Mouse (Mus musculus): ENCODE measurements around the gene Prc1. TPM values are rescaled to one million over a fixed set of nuclear protein-coding genes. Genes with fewer than 3 reads are reported as not detected.

Gene Prc1
- total and polyA plus RNA-seq, 3 experiments, result 52.5 to 83.0 (median 75.6) TPM

DNA sequence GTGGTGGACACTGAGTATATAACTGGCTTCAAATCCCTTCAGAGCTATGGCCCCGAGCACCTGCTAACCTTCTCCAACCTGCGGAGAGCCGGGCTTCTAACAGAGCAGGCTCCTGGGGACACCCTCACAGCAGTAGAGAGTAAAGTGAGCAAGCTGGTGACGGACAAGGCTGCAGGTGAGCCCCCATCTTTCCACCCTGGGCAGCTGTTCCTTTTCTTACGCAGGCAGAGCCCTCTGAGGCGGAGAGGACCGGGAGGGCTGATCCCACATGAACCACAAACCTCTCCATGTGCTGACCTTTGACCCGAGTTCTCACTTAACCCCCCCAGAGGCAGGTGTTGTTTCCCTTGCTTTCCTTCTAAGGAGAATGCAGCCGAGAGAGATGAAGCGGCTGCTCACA lies 6.5 kb upstream of the Prc1 start:
- dilution Hi-C loops (cut with MboI; ENCODE audit: extremely low pct_ligation_motif_present, extremely low pct_unique_long_range_greater_than_20kb, low sequenced_read_pairs) (no loop called here), in situ Hi-C loops (cut with MboI; ENCODE audit: low pct_ligation_motif_present, low pct_unique_long_range_greater_than_20kb, low sequenced_read_pairs) (no loop called here)

DNA sequence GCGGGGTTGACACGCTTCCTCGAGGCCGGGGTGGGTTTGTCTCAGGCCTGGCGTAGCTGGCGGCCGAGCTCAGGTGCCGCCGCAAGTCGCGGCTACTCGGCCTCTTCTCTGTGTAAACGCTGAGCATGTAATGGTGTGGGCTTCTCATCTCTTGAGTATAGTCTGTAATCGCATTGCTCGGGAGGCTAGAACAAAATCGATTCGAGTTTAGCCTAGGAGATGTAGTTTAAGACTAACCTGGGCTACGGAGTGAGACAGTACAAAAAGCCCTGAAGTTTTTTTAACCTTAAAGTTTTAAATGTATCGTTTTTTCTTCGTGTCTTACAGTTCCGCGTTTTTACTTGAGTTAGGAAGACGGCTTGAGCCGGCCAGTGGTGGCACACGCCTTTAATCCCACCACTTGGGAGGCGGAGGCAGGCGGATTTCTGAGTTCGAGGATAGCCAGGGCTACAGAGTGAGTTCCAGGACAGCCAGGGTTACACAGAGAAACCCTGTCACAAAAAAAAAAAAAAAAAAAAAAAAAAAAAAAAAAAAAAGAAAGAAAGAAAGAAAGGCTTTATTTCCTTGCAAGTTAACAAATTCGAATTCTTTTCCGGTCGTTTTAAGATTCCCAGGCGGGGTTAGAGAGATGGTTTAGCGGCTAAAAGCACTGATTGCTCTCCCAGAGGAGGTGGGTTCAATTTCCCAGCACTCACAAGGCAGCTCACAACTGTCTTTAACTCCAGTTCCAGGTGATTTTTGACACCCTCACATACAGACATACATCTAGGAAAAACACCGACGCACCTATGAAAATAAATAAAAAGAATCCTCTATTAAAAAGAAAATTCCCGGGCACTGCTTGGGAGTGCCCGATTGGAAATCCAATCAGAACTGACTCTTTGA lies 756 bp downstream of the Prc1 start:
- Histone ChIP-seq H3K79me2 (replicated peaks; ENCODE audit: control insufficient read depth, extremely low read depth, insufficient read depth, poor library complexity, severe bottlenecking) (peaks cover 54% of the 10 kb centered on the region), H3K27me3 (replicated peaks) (no peaks in the 10 kb centered on the region), H3K4me1 (ENCODE audit: control insufficient read depth in 1 of 2, insufficient read depth in 2 of 2) (peaks cover 13 to 44% of the 10 kb centered on the region in 2 experiments), H3K9ac (ENCODE audit: insufficient read depth, low read depth) (peak overlapping the region; percentile 69), H3K4me2 (ENCODE audit: insufficient read depth, low read depth, poor library complexity, severe bottlenecking) (peak overlapping the region; percentile 89), H3K27ac (ENCODE audit: insufficient read depth, low read depth) (peak overlapping the region; percentile 31), H3K4me3 (replicated peaks in 1 of 3; ENCODE audit: low read depth in 2 of 3, low read length in 2 of 3, poor library complexity in 1 of 3) (peak overlapping the region; percentile 75 to 93 (median 82)), H3K9me3 (replicated peaks; ENCODE audit: low read length) (no peaks in the 10 kb centered on the region), H3K36me3 (replicated peaks in 1 of 2; ENCODE audit: control insufficient read depth in 1 of 2, insufficient read depth in 1 of 2, low read length in 1 of 2) (peaks cover 10 to 44% of the 10 kb centered on the region in 2 experiments)
- dilution Hi-C loops (cut with MboI; ENCODE audit: extremely low pct_ligation_motif_present, extremely low pct_unique_long_range_greater_than_20kb, low sequenced_read_pairs) (no loop called here), in situ Hi-C loops (cut with MboI; ENCODE audit: low pct_ligation_motif_present, low pct_unique_long_range_greater_than_20kb, low sequenced_read_pairs) (no loop called here)
- TF ChIP-seq SIN3A (IDR thresholded peaks at IDR 0.05; ENCODE audit: low read length) (peak; percentile 55; the same call in 1 of the 2 replicates), CHD1 (IDR thresholded peaks at IDR 0.05; ENCODE audit: low read depth, low read length) (peak; percentile 80), MAZ (IDR thresholded peaks at IDR 0.05; ENCODE audit: low read depth, low read length) (no peak), MXI1 (IDR thresholded peaks at IDR 0.05; ENCODE audit: low read depth, low read length) (peak; percentile 64; the same call in 1 of the 2 replicates), ZNF384 (IDR thresholded peaks at IDR 0.05; ENCODE audit: low read depth, low read length) (peak; percentile 75), UBTF (IDR thresholded peaks at IDR 0.05; ENCODE audit: low read depth, low read length) (0 out of 2 replicates have a peak, but pooled peaks have one; percentile 51), CTCF (conservative IDR thresholded peaks at IDR 0.05 in 1 of 2, IDR thresholded peaks at IDR 0.05 in 1 of 2; ENCODE audit: low read depth in 2 of 2, low read length in 2 of 2) (no peak)
- peak; percentile 36 for DNase-seq (ENCODE audit: extremely low read depth)

More for the DNA sequence above, 6.5 kb upstream of the Prc1 start:
- Histone ChIP-seq H3K4me1 (ENCODE audit: control insufficient read depth in 1 of 2, insufficient read depth in 2 of 2) (no peaks in the 10 kb centered on the region), H3K4me3 (replicated peaks in 1 of 3; ENCODE audit: low read depth in 2 of 3, low read length in 2 of 3, poor library complexity in 1 of 3) (no peak overlapping the region), H3K9me3 (replicated peaks; ENCODE audit: low read length) (no peaks in the 10 kb centered on the region), H3K27ac (ENCODE audit: insufficient read depth, low read depth) (no peak overlapping the region), H3K4me2 (ENCODE audit: insufficient read depth, low read depth, poor library complexity, severe bottlenecking) (no peak overlapping the region), H3K79me2 (replicated peaks; ENCODE audit: control insufficient read depth, extremely low read depth, insufficient read depth, poor library complexity, severe bottlenecking) (no peaks in the 10 kb centered on the region), H3K36me3 (replicated peaks in 1 of 2; ENCODE audit: control insufficient read depth in 1 of 2, insufficient read depth in 1 of 2, low read length in 1 of 2) (peaks cover 58 to 89% of the 10 kb centered on the region in 2 experiments), H3K27me3 (replicated peaks) (no peaks in the 10 kb centered on the region), H3K9ac (ENCODE audit: insufficient read depth, low read depth) (no peak overlapping the region)
- TF ChIP-seq BHLHE40 (IDR thresholded peaks at IDR 0.05; ENCODE audit: low read depth, low read length) (no peak), EP300 (IDR thresholded peaks at IDR 0.05; ENCODE audit: low read length) (no peak), CHD1 (IDR thresholded peaks at IDR 0.05; ENCODE audit: low read depth, low read length) (no peak), USF1 (IDR thresholded peaks at IDR 0.05; ENCODE audit: low read depth, low read length) (no peak), MYC (IDR thresholded peaks at IDR 0.05; ENCODE audit: low read depth, low read length) (no peak), MEF2A (IDR thresholded peaks at IDR 0.05; ENCODE audit: borderline replicate concordance, low read depth, low read length) (no peak), ZNF384 (IDR thresholded peaks at IDR 0.05; ENCODE audit: low read depth, low read length) (no peak), MAZ (IDR thresholded peaks at IDR 0.05; ENCODE audit: low read depth, low read length) (no peak), TBP (conservative IDR thresholded peaks at IDR 0.05; ENCODE audit: low read depth, low read length) (no peak), SMC3 (IDR thresholded peaks at IDR 0.05; ENCODE audit: low read depth, low read length) (no peak)
- DNase-seq (ENCODE audit: extremely low read depth), result no peak

Data from CH12.LX (cell line).